Comparison of ENCODE assay signal across 8 mouse cellular contexts in the genomic region with DNA sequence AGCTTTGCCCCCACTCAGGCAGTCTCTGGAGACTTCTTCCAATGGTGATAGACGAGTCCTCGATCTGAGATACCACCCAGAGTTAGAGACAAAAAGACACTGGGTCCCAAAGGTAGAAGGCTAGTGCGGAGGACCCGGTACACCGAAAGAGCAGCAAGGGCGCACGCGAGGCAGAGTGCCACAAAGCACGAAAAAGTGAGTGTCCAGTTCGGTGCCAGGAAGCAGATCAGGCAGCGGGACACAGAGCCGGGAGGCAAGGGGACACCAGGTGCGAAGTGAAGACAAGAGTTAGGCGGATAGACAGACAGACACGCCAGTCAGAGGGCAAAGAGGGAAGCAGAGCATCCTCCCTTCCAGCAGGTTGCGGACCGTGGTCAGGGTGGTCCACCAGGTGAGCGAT. TPM values are rescaled to one million over a fixed set of nuclear protein-coding genes. Genes with fewer than 3 reads are reported as not detected.
DNase-seq lines count a peak whose midpoint lies in the region; ATAC-seq and TF ChIP-seq lines count a peak whose summit lies in the region.

Gene Mad2l2 (plus strand): TSS at position 252 of the 400 bp plus-strand sequence.

- H3K9ac ChIP-seq in heart, adult 2 months (ENCODE audit: low read depth, low read length) = no peak within 1 kb of the TSS
- H3K9ac ChIP-seq in ES-Bruce4 (ENCODE audit: low read depth, poor library complexity, severe bottlenecking) = peak within 1 kb of the TSS; percentile 52
- peak within 1 kb of the TSS; percentile 99 for H3K9ac ChIP-seq in forebrain, embryonic 14.5 days (ENCODE audit: low read length)
- H3K9ac ChIP-seq in hindbrain, embryonic 12.5 days = peak within 1 kb of the TSS; percentile 98
- no peak within 1 kb of the TSS for H3K9ac ChIP-seq in liver, embryonic 14.5 days (replicated peaks)

- H3K4me2 ChIP-seq in forebrain, embryonic 14.5 days (ENCODE audit: low read length) = peak within 1 kb of the TSS; percentile 86
- H3K4me2 ChIP-seq in hindbrain, embryonic 12.5 days (replicated peaks) = peak within 1 kb of the TSS; percentile 80
- H3K4me2 ChIP-seq in liver, embryonic 14.5 days (ENCODE audit: low read depth) = peak within 1 kb of the TSS; percentile 45

- TF ChIP-seq POLR2A in heart, adult 2 months (IDR thresholded peaks at IDR 0.05; ENCODE audit: insufficient read depth, low read depth, low read length) = no peak
- TF ChIP-seq POLR2A in ES-Bruce4 (IDR thresholded peaks at IDR 0.05; ENCODE audit: insufficient read depth, low read length) = no peak

- peaks cover 14% of the 10 kb centered on the region for H3K27me3 ChIP-seq in heart, adult 2 months (ENCODE audit: control insufficient read depth, insufficient read depth, low read length)
- no peaks in the 10 kb centered on the region for H3K27me3 ChIP-seq in ES-Bruce4 (ENCODE audit: control insufficient read depth, insufficient read depth, low read length, poor library complexity, severe bottlenecking)
- no peaks in the 10 kb centered on the region for H3K27me3 ChIP-seq in forebrain, embryonic 14.5 days (replicated peaks; ENCODE audit: control insufficient read depth, insufficient read depth, low read length)
- peaks cover 16% of the 10 kb centered on the region for H3K27me3 ChIP-seq in hindbrain, embryonic 12.5 days
- peaks cover 45% of the 10 kb centered on the region for H3K27me3 ChIP-seq in liver, embryonic 14.5 days (ENCODE audit: control insufficient read depth, insufficient read depth, low read length)

- WGBS in heart, adult 2 months = 3% methylated on average over 18 of the region's 18 CpGs
- 1% methylated on average over 18 of the region's 18 CpGs for WGBS in forebrain, embryonic 14.5 days
- WGBS in hindbrain, embryonic 12.5 days = 2% methylated on average over 17 of the region's 18 CpGs
- 4% methylated on average over 18 of the region's 18 CpGs for WGBS in liver, embryonic 14.5 days (ENCODE audit: insufficient replicate concordance)

- H3K27ac ChIP-seq in heart, adult 2 months = no peak within 1 kb of the TSS
- no peak within 1 kb of the TSS for H3K27ac ChIP-seq in ES-Bruce4 (ENCODE audit: insufficient read depth, low read length)
- peak within 1 kb of the TSS; percentile 98 for H3K27ac ChIP-seq in forebrain, embryonic 14.5 days (ENCODE audit: low read depth, low read length)
- H3K27ac ChIP-seq in hindbrain, embryonic 12.5 days = peak within 1 kb of the TSS; percentile 99
- no peak within 1 kb of the TSS for H3K27ac ChIP-seq in liver, embryonic 14.5 days

- DNase-seq in heart, adult 2 months = no peak
- DNase-seq in heart, adult 9 months (ENCODE audit: low spot score in 2 of 2) = no peak
- no peak for DNase-seq in forebrain, embryonic 14.5 days (ENCODE audit: low spot score)
- no peak for DNase-seq in liver, embryonic 14.5 days (ENCODE audit: low read depth in 3 of 3, low spot score in 3 of 3)
- no peak for DNase-seq in ovary, adult 18-20 months (ENCODE audit: low spot score)
- no peak for DNase-seq in right cerebral cortex, adult 18-20 months

- H3K79me2 ChIP-seq in heart, adult 2 months (replicated peaks; ENCODE audit: control insufficient read depth, insufficient read depth, low read length) = no peaks in the 10 kb centered on the region

- no peaks in the 10 kb centered on the region for H3K9me3 ChIP-seq in ES-Bruce4 (replicated peaks; ENCODE audit: control insufficient read depth, insufficient read depth, low read length, poor library complexity, severe bottlenecking)
- H3K9me3 ChIP-seq in forebrain, embryonic 14.5 days (replicated peaks; ENCODE audit: control insufficient read depth, low read length) = no peaks in the 10 kb centered on the region
- no peaks in the 10 kb centered on the region for H3K9me3 ChIP-seq in hindbrain, embryonic 12.5 days (replicated peaks)
- no peaks in the 10 kb centered on the region for H3K9me3 ChIP-seq in liver, embryonic 14.5 days (ENCODE audit: control insufficient read depth, low read length)

- no peaks in the 10 kb centered on the region for H3K4me1 ChIP-seq in heart, adult 2 months (ENCODE audit: control insufficient read depth, insufficient read depth, low read length)
- H3K4me1 ChIP-seq in ES-Bruce4 (ENCODE audit: control insufficient read depth, insufficient read depth, low read length) = no peaks in the 10 kb centered on the region
- H3K4me1 ChIP-seq in forebrain, embryonic 14.5 days (ENCODE audit: control insufficient read depth, insufficient read depth, low read length) = peaks cover 31% of the 10 kb centered on the region
- peaks cover 55% of the 10 kb centered on the region for H3K4me1 ChIP-seq in hindbrain, embryonic 12.5 days
- H3K4me1 ChIP-seq in liver, embryonic 14.5 days (replicated peaks; ENCODE audit: control insufficient read depth in 2 of 2, insufficient read depth in 2 of 2, low read length in 1 of 2) = no peaks in the 10 kb centered on the region

- H3K36me3 ChIP-seq in heart, adult 2 months (ENCODE audit: control insufficient read depth, insufficient read depth, low read length) = no peaks in the 10 kb centered on the region
- H3K36me3 ChIP-seq in ES-Bruce4 (ENCODE audit: control insufficient read depth, insufficient read depth, low read length, poor library complexity, severe bottlenecking) = no peaks in the 10 kb centered on the region
- no peaks in the 10 kb centered on the region for H3K36me3 ChIP-seq in forebrain, embryonic 14.5 days (ENCODE audit: control insufficient read depth, insufficient read depth, low read length)
- H3K36me3 ChIP-seq in hindbrain, embryonic 12.5 days = no peaks in the 10 kb centered on the region
- no peaks in the 10 kb centered on the region for H3K36me3 ChIP-seq in liver, embryonic 14.5 days (replicated peaks; ENCODE audit: control insufficient read depth, insufficient read depth, low read depth)

- ATAC-seq in forebrain, embryonic 14.5 days = 0 out of 2 replicates have a peak, but pooled peaks have one; percentile 4
- ATAC-seq in hindbrain, embryonic 12.5 days (ENCODE audit: low FRiP score) = peak; percentile 11
- no peak for ATAC-seq in liver, embryonic 14.5 days (ENCODE audit: insufficient read depth)

- 0 out of 2 replicates have a peak within 1 kb of the TSS, but pooled peaks have one; percentile 6 for H3K4me3 ChIP-seq in heart, adult 2 months
- peak within 1 kb of the TSS; percentile 32 for H3K4me3 ChIP-seq in ES-Bruce4 (ENCODE audit: low read depth, low read length)
- peak within 1 kb of the TSS; percentile 74 for H3K4me3 ChIP-seq in forebrain, embryonic 14.5 days (ENCODE audit: low read depth, low read length)
- H3K4me3 ChIP-seq in hindbrain, embryonic 12.5 days = peak within 1 kb of the TSS; percentile 81
- H3K4me3 ChIP-seq in liver, embryonic 14.5 days (ENCODE audit: insufficient read depth in 1 of 2, low read depth in 2 of 2, low read length in 2 of 2) = peak within 1 kb of the TSS in 1 of 2 experiments; percentile 34; a peak in 2 of 4 replicates

- intact Hi-C loops in heart, adult 2 months (cut with DNase I) = no loop called here

- TF ChIP-seq CTCF in heart, adult 2 months (IDR thresholded peaks at IDR 0.05) = no peak
- TF ChIP-seq CTCF in ES-Bruce4 (IDR thresholded peaks at IDR 0.05; ENCODE audit: low read depth, low read length) = no peak
- TF ChIP-seq CTCF in liver, embryonic 14.5 days (IDR thresholded peaks at IDR 0.05; ENCODE audit: low read depth) = no peak

- TF ChIP-seq EP300 in heart, adult 2 months (IDR thresholded peaks at IDR 0.05; ENCODE audit: insufficient read depth, low read depth, low read length) = no peak
- no peak for TF ChIP-seq EP300 in ES-Bruce4 (IDR thresholded peaks at IDR 0.05; ENCODE audit: insufficient read depth, low read depth, low read length)
- TF ChIP-seq EP300 in liver, embryonic 14.5 days (IDR thresholded peaks at IDR 0.05; ENCODE audit: low read depth) = no peak

RNA-seq across cellular contexts. Expression of gene Mad2l2, which starts in this region (rescaled TPM):
- 10 to 100 TPM; 11.0 to 13.8 TPM for total RNA-seq in heart, adult 2 months (2021)
- 21.9 and 23.6 TPM in 2 replicates for polyA plus RNA-seq in heart, adult 2 months (2012; rRNA removed)
- polyA plus RNA-seq in ES-Bruce4 (2011; ENCODE audit: insufficient read depth, insufficient read length, low read depth, missing spikeins) = 45.9 and 60.3 TPM in 2 replicates
- polyA plus RNA-seq in forebrain, embryonic 14.5 days (2014; fragmentation: Nextera tagmentation; extraction: Ambion mirVana) = 129 and 141 TPM in 2 replicates
- 85.5 and 89.9 TPM in 2 replicates for polyA plus RNA-seq in hindbrain, embryonic 12.5 days (2016; fragmentation: Nextera tagmentation; extraction: Ambion mirVana)
- polyA plus RNA-seq in liver, embryonic 14.5 days (2012; rRNA removed) = 7.5 and 9.4 TPM in 2 replicates
- polyA plus RNA-seq in liver, embryonic 14.5 days (2014; fragmentation: Nextera tagmentation; extraction: Ambion mirVana) = 17.7 and 19.1 TPM in 2 replicates

Comparison
In these comparisons a context has a peak if more than half of its experiments do, and no peak if none do; other contexts are left out.
1. H3K27ac ChIP-seq: peak in forebrain, embryonic 14.5 days (single experiment) and hindbrain, embryonic 12.5 days (single experiment); none in heart, adult 2 months (single experiment), ES-Bruce4 (single experiment) and liver, embryonic 14.5 days (single experiment).
2. H3K9ac ChIP-seq: peak in ES-Bruce4 (single experiment), forebrain, embryonic 14.5 days (single experiment) and hindbrain, embryonic 12.5 days (single experiment); none in heart, adult 2 months (single experiment) and liver, embryonic 14.5 days (single experiment).
3. Peak in every context shown above with its lines, with median percentiles within 50 percentile points of each other: H3K4me2 ChIP-seq.